Mouse (Mus musculus): Measurements from ENCODE around the gene Olfr974. TPM values are rescaled to one million over a fixed set of nuclear protein-coding genes. Genes with fewer than 3 reads are reported as not detected.
"Not testable (repeated sequence)": the region's sequence is repeated elsewhere in the genome, so short reads cannot be mapped to it uniquely, and the experiment has no call there.

Olfr974 gene
- not detected in 2 replicates for polyA plus RNA-seq (2016; fragmentation: Nextera tagmentation; extraction: Ambion mirVana)

DNA sequence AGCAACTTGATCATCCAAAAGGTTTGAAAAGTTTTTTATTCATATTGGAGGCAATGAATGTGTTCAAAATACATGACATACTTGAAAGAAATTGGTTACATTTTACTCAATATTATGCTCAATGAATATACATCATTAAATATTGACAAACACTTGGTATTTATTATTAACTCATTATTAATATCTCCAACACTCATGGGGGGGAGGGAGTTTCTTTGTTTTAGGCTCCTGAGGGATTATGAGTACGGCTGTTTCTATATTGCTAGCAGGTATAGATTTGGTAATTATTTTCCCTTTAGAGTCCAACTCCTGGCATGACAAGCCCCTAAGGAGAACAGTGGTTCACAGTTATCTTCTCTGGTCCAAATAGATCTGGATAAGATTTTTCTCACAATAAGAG lies at the start of gene Olfr974:
Gene Olfr974 (plus strand): TSS at position 301 of the 400 bp plus-strand sequence.
- WGBS, result 96% methylated on average over 1 of the region's 1 CpGs
- no peaks in the 10 kb centered on the region for H3K4me1 ChIP-seq
- no peak for DNase-seq (ENCODE audit: extremely low spot score, low spot score)
- H3K27me3 ChIP-seq (ENCODE audit: poor library complexity, severe bottlenecking), result no peaks in the 10 kb centered on the region
- H3K4me3 ChIP-seq, result no peak within 1 kb of the TSS
- peaks cover 6% of the 10 kb centered on the region; the same call in 1 of the 2 replicates for H3K9me3 ChIP-seq
- H3K36me3 ChIP-seq (replicated peaks), result no peaks in the 10 kb centered on the region
- H3K27ac ChIP-seq, result no peak within 1 kb of the TSS

DNA sequence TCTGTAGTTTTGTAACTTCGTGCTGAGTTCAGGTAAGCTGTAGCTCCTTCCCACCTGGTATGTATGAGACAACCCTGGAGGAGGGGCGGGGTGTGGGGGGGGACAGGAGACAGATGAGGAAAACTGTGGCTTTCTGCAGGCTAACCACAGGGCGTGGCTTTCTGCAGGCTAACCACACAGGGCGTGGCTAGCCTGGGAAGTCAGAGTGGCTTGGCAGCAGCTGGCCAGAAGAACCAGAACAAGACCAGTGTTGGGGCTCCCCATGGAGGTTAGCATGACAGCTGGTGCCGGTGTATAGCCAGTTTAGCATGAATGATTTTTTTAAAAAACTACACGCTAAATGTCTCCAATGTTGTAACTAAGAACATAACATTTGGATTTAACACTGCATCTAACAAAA lies 32.2 kb upstream of the Olfr974 start:
- Histone ChIP-seq H3K4me1 (no peaks in the 10 kb centered on the region), H3K27me3 (ENCODE audit: poor library complexity, severe bottlenecking) (no peaks in the 10 kb centered on the region), H3K36me3 (replicated peaks) (no peaks in the 10 kb centered on the region), H3K27ac (no peak overlapping the region), H3K9me3 (no peaks in the 10 kb centered on the region), H3K4me3 (no peak overlapping the region)
- WGBS, result 80% methylated on average over 6 of the region's 6 CpGs
- DNase-seq (ENCODE audit: extremely low spot score, low spot score), result no peak

DNA sequence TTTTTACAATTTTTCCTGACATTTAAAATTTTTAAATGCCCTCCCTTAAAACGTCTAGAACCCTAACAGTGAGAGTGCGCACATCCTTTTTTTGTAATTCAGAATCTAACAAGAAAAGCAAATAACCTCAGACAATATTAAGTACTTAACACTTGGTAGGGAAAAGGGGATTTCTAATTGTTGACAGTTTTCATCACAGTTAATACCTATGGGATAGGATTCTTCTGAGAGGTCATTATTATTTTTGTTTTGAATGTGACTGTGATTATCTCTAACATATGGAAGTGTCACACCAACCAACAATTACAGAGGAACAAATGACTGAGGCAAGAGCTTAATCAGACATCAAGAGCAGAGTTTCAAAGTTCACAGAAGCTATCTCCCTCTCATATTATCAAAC lies 30.3 kb upstream of the Olfr974 start, which contains the start of gene Olfr229:
Gene Olfr229 (plus strand): TSS at position 301 of the 400 bp plus-strand sequence.
- Histone ChIP-seq H3K27ac (no peak within 1 kb of the TSS), H3K36me3 (replicated peaks) (no peaks in the 10 kb centered on the region), H3K9me3 (no peaks in the 10 kb centered on the region), H3K4me3 (no peak within 1 kb of the TSS), H3K27me3 (ENCODE audit: poor library complexity, severe bottlenecking) (no peaks in the 10 kb centered on the region), H3K4me1 (no peaks in the 10 kb centered on the region)
- DNase-seq (ENCODE audit: extremely low spot score, low spot score), result no peak
- 81% methylated on average over 2 of the region's 2 CpGs for WGBS

DNA sequence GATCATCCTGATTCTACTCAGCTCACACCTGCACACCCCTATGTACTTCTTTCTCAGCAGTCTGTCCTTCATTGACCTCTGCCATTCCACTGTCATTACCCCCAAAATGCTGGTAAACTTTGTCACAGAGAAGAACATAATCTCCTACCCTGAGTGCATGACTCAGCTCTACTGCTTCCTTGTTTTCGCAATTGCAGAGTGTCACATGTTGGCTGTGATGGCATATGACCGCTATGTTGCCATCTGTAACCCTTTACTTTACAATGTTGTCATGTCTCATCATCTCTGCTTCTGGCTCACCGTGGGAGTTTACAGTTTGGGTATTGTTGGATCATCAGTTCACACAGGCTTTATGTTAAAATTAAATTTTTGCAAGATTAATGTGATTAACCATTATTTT lies 27.4 kb upstream of the Olfr974 start:
- H3K4me3 ChIP-seq, result no peak overlapping the region
- no peaks in the 10 kb centered on the region for H3K27me3 ChIP-seq (ENCODE audit: poor library complexity, severe bottlenecking)
- DNase-seq (ENCODE audit: extremely low spot score, low spot score), result no peak
- WGBS, result 88% methylated on average over 3 of the region's 3 CpGs
- H3K27ac ChIP-seq, result no peak overlapping the region
- no peaks in the 10 kb centered on the region for H3K4me1 ChIP-seq
- H3K36me3 ChIP-seq (replicated peaks), result no peaks in the 10 kb centered on the region
- no peaks in the 10 kb centered on the region for H3K9me3 ChIP-seq

DNA sequence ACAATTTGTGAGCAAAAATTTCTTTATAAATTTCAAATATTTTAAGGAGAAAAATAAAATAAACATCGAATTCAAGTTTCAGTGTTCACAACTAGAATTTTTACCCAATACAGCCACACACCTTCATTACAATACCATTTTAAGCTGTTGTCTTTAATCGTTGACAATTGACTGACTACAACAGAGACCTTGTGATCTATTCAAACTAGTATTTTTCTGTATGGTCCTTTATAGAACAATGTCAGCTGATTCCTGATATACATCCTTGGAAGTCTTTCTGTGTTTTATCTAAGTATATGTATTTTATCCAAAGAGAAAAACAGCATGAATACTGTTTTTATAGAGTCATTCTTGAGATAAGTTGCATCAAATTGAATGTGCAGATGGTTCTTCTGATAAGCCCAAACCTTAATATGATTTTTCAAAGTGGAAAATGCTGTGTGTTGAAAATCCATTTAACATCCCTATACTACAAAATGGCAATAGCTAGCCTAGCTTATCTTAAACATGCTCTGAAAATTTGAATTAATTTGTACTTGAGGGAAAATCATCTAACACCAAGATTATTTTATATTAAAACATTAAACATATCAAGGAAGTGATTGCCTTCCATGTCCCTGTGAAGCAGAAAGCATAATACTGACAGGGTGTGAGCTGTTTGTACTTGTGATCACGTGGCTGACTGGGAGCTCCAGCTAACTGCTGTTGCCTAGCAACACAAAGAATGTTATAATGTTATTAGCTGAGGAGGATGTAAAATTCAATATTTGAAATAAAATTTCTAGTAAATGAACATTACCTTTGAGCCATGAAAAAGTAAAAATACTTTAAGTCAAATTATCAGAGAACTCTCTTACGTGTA lies 9.1 kb upstream of the Olfr974 start:
- not testable (repeated sequence) for DNase-seq (ENCODE audit: extremely low spot score, low spot score); H3K4me1 ChIP-seq; H3K27me3 ChIP-seq (ENCODE audit: poor library complexity, severe bottlenecking); H3K36me3 ChIP-seq (replicated peaks); H3K27ac ChIP-seq; H3K9me3 ChIP-seq; H3K4me3 ChIP-seq
- no CpG with 5 or more reads among the region's 4 CpGs for WGBS

DNA sequence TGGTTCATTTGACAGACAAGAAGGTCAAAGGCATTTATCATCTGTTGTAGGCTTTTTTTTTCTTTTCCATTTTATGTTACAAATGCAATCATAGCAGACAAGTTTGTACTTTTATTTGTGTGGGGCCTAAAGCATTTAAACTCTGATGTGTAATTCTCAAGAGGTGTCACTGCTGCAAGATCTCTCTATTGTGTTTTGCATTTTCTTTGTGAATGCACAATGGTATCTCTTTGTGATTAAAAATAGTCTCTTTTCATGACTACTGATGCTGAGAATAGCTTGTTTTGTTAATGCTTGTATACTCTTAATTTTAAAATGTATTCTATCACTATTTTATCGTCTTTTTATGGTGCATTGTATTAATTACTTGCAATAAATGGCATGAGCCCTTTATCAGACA lies 8.5 kb upstream of the Olfr974 start:
- WGBS, result 78% methylated on average over 1 of the region's 1 CpGs
- H3K4me1 ChIP-seq; DNase-seq (ENCODE audit: extremely low spot score, low spot score); H3K4me3 ChIP-seq; H3K27me3 ChIP-seq (ENCODE audit: poor library complexity, severe bottlenecking); H3K9me3 ChIP-seq; H3K36me3 ChIP-seq (replicated peaks); H3K27ac ChIP-seq: not testable (repeated sequence)

DNA sequence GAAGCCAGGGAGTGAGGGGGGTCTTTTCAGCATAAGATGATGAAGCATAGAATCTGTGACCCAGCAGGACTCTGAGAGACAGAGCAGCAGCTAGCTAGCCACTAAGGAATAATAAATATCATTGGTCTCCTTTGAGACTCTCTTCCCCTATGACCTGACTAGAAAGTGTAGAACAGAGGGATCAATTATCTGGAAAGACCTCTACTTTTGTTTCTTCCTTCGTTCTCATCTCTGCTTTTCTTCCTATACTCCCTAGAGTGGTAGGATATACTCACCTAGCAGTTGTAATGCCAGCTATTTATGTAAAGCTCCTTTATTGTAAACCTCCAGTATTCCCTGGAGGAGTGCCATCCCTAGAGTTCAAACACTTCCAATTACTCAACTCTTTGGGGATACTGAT lies 14.6 kb downstream of the Olfr974 start, which contains the start of gene Olfr975:
Gene Olfr975 (minus strand): TSS at position 101 of the 400 bp plus-strand sequence.
- Histone ChIP-seq H3K27ac (no peak within 1 kb of the TSS), H3K36me3 (replicated peaks) (no peaks in the 10 kb centered on the region), H3K4me1 (no peaks in the 10 kb centered on the region), H3K27me3 (ENCODE audit: poor library complexity, severe bottlenecking) (no peaks in the 10 kb centered on the region), H3K9me3 (no peaks in the 10 kb centered on the region), H3K4me3 (no peak within 1 kb of the TSS)
- WGBS, result 74% methylated on average over 1 of the region's 1 CpGs
- DNase-seq (ENCODE audit: extremely low spot score, low spot score), result no peak

DNA sequence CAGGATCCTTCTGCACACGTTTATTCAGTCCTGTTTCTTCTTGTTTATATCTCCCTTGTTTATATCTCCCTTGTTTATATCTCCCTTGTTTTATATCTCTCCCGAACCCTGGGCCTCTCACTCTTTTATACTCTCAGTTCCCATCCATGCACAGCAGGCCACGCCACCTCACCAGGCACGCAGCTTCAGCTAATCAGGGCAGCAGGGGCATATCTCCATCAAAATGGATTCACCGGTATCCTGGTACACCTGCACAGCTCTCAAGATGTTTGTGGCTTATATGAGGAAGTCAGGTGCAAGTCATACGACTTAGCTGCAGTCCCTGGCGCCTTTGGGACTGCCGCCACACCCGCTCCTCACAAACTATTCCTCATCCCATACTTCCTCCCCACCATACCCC lies 23.7 kb downstream of the Olfr974 start, which contains the start of gene Olfr976:
Gene Olfr976 (minus strand): TSS at position 101 of the 400 bp plus-strand sequence.
- not testable (repeated sequence) for H3K27me3 ChIP-seq (ENCODE audit: poor library complexity, severe bottlenecking); DNase-seq (ENCODE audit: extremely low spot score, low spot score); H3K4me3 ChIP-seq; H3K9me3 ChIP-seq; H3K4me1 ChIP-seq; H3K27ac ChIP-seq; H3K36me3 ChIP-seq (replicated peaks)
- WGBS, result 87% methylated on average over 7 of the region's 9 CpGs

DNA sequence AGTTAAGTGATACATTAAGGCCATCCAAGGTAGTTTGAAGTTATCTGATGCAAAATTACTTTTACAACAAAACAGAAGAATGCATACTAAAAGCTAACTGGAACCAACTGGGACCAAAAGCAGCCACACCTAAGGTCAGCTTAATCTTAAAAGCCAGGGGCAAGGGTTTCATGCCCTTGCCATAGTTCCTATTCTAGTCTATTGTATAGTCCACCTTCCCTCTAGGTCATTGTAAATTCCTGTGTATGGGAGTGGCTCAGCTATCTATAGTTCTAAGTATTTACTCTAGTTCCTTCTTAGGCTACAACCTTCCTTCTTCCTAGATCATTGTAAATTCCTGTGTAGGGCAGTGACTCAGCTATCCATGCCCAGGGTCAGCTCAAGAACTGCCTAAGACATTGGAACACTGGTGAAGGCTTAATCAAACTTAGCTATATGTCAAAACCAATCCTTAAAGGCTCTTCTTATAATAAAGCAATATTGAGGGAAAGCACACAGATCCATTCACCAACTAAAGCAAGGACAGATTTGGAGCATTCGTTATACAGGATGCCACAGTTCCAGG lies 39.4 kb downstream of the Olfr974 start:
- 89% methylated on average over 1 of the region's 1 CpGs for WGBS
- not testable (repeated sequence) for H3K4me1 ChIP-seq; H3K27me3 ChIP-seq (ENCODE audit: poor library complexity, severe bottlenecking); H3K4me3 ChIP-seq; H3K9me3 ChIP-seq; H3K36me3 ChIP-seq (replicated peaks); H3K27ac ChIP-seq; DNase-seq (ENCODE audit: extremely low spot score, low spot score)

DNA sequence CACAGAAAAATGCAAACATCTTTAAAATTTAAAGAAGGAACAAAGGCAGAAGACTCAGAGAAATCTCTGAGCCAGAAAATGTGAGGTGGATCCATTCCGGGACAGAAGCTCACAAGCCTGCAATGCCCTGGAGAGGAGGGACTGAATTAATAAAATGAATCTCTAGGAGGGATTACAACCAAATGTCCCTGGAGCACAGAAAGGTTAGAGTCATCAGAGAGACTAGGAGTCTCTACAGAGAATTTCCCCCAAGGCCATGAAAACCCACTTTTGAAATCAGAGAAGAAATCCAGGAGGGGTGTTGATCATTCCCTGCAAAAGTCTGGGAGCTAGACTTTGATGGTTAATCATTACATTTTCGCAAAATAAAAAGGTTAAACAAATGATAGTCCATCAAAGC lies 54.5 kb downstream of the Olfr974 start, which contains the start of gene Olfr978:
Gene Olfr978 (plus strand): TSS at position 301 of the 400 bp plus-strand sequence.
- H3K4me1 ChIP-seq, result no peaks in the 10 kb centered on the region
- no peak within 1 kb of the TSS for H3K27ac ChIP-seq
- DNase-seq (ENCODE audit: extremely low spot score, low spot score), result no peak
- H3K36me3 ChIP-seq (replicated peaks), result no peaks in the 10 kb centered on the region
- H3K9me3 ChIP-seq, result no peaks in the 10 kb centered on the region
- no peaks in the 10 kb centered on the region for H3K27me3 ChIP-seq (ENCODE audit: poor library complexity, severe bottlenecking)
- 76% methylated on average over 2 of the region's 2 CpGs for WGBS
- H3K4me3 ChIP-seq, result no peak within 1 kb of the TSS

Other genes with a start within 250 kb of the Olfr974 start
- not detected in 2 replicates for gene Olfr149, start 230.4 kb upstream of the Olfr974 start, polyA plus RNA-seq (2016; fragmentation: Nextera tagmentation; extraction: Ambion mirVana)
- not detected in 2 replicates for gene Olfr965, start 226.1 kb upstream of the Olfr974 start, polyA plus RNA-seq (2016; fragmentation: Nextera tagmentation; extraction: Ambion mirVana)
- gene Olfr150, start 206.5 kb upstream of the Olfr974 start, polyA plus RNA-seq (2016; fragmentation: Nextera tagmentation; extraction: Ambion mirVana), result not detected in 2 replicates
- gene Olfr967, start 191.3 kb upstream of the Olfr974 start, polyA plus RNA-seq (2016; fragmentation: Nextera tagmentation; extraction: Ambion mirVana), result not detected in 2 replicates
- gene Olfr968, start 154.2 kb upstream of the Olfr974 start, polyA plus RNA-seq (2016; fragmentation: Nextera tagmentation; extraction: Ambion mirVana), result not detected in 2 replicates
- gene Olfr969, start 146.6 kb upstream of the Olfr974 start, polyA plus RNA-seq (2016; fragmentation: Nextera tagmentation; extraction: Ambion mirVana), result not detected in 2 replicates
- not detected in 2 replicates for gene Olfr970, start 128.6 kb upstream of the Olfr974 start, polyA plus RNA-seq (2016; fragmentation: Nextera tagmentation; extraction: Ambion mirVana)
- not detected in 2 replicates for gene Olfr971, start 100.6 kb upstream of the Olfr974 start, polyA plus RNA-seq (2016; fragmentation: Nextera tagmentation; extraction: Ambion mirVana)
- not detected in 2 replicates for gene Olfr972, start 71.1 kb upstream of the Olfr974 start, polyA plus RNA-seq (2016; fragmentation: Nextera tagmentation; extraction: Ambion mirVana)
- not detected in 2 replicates for gene Olfr229, start 30.2 kb upstream of the Olfr974 start, polyA plus RNA-seq (2016; fragmentation: Nextera tagmentation; extraction: Ambion mirVana)
- gene Olfr975, start 14.5 kb downstream of the Olfr974 start, polyA plus RNA-seq (2016; fragmentation: Nextera tagmentation; extraction: Ambion mirVana), result not detected in 2 replicates
- not detected in 2 replicates for gene Olfr976, start 23.6 kb downstream of the Olfr974 start, polyA plus RNA-seq (2016; fragmentation: Nextera tagmentation; extraction: Ambion mirVana)
- not detected in 2 replicates for gene Olfr978, start 54.6 kb downstream of the Olfr974 start, polyA plus RNA-seq (2016; fragmentation: Nextera tagmentation; extraction: Ambion mirVana)
- gene Olfr979, start 66.0 kb downstream of the Olfr974 start, polyA plus RNA-seq (2016; fragmentation: Nextera tagmentation; extraction: Ambion mirVana), result not detected in 2 replicates
- not detected in 2 replicates for gene Olfr980, start 72.1 kb downstream of the Olfr974 start, polyA plus RNA-seq (2016; fragmentation: Nextera tagmentation; extraction: Ambion mirVana)
- not detected in 2 replicates for gene Olfr981, start 84.0 kb downstream of the Olfr974 start, polyA plus RNA-seq (2016; fragmentation: Nextera tagmentation; extraction: Ambion mirVana)
- not detected in 2 replicates for gene Olfr982, start 136.3 kb downstream of the Olfr974 start, polyA plus RNA-seq (2016; fragmentation: Nextera tagmentation; extraction: Ambion mirVana)
- not detected in 2 replicates for gene Olfr983, start 156.1 kb downstream of the Olfr974 start, polyA plus RNA-seq (2016; fragmentation: Nextera tagmentation; extraction: Ambion mirVana)
- gene Olfr984, start 176.7 kb downstream of the Olfr974 start, polyA plus RNA-seq (2016; fragmentation: Nextera tagmentation; extraction: Ambion mirVana), result not detected in 2 replicates
- gene Olfr985, start 192.7 kb downstream of the Olfr974 start, polyA plus RNA-seq (2016; fragmentation: Nextera tagmentation; extraction: Ambion mirVana), result not detected in 2 replicates
- gene Tmem225, start 210.6 kb downstream of the Olfr974 start, polyA plus RNA-seq (2016; fragmentation: Nextera tagmentation; extraction: Ambion mirVana), result not detected in 2 replicates
- gene Olfr986, start 243.4 kb downstream of the Olfr974 start, polyA plus RNA-seq (2016; fragmentation: Nextera tagmentation; extraction: Ambion mirVana), result not detected in 2 replicates

Measured in forebrain, embryonic 10.5 days (tissue).